Mouse (Mus musculus): Measurements from ENCODE around the gene Slc12a6.

DNA sequence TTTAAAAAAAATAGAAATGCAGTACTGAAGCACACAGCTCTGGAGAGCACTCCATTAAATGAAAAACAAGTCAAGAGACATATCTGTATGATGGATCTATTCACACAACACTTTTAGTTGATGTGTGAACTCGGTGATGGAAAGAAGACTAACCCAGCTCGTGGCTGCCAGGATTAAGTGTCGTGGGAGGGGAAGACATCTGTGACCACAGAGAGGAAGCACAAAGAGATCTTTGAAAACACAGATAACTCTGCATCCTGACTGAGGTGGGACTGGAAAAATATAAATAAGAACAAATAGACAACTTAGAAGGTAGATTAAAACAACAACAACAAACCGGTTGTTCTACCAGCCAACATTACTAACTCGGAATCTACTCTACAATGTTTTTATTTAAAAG lies 43.0 kb upstream of the Slc12a6 start:
- TF ChIP-seq CTCF (IDR thresholded peaks at IDR 0.05; ENCODE audit: low read depth) (no peak), EP300 (IDR thresholded peaks at IDR 0.05; ENCODE audit: low read depth) (no peak)
